Mouse (Mus musculus) cortical plate, adult 2 months (tissue): ENCODE measurements at regions not wholly inside any gene's neighbourhood (a gene's known extent, or its start where the extent isn't known, plus 50 kb on each side); places are given as distances from the start of the nearest gene placed in this dataset.

Experiments
- CTCF ChIP-seq: fragments of 200-500 bp; IDR thresholded peaks from 2 replicates; pipeline ENCODE4 v1.5.1; 2011; ENCODE audit warnings: mild to moderate bottlenecking, control low read depth, low read length; ENCODE audit not compliant: insufficient read depth; ENCODE audit errors: extremely low read depth
- POLR2A ChIP-seq: fragments of 200-500 bp; IDR thresholded peaks from 2 replicates; pipeline ENCODE4 v1.6.1; 2011; ENCODE audit warnings: mild to moderate bottlenecking, low read length, control low read depth; ENCODE audit not compliant: insufficient read depth; ENCODE audit errors: extremely low read depth

DNA sequence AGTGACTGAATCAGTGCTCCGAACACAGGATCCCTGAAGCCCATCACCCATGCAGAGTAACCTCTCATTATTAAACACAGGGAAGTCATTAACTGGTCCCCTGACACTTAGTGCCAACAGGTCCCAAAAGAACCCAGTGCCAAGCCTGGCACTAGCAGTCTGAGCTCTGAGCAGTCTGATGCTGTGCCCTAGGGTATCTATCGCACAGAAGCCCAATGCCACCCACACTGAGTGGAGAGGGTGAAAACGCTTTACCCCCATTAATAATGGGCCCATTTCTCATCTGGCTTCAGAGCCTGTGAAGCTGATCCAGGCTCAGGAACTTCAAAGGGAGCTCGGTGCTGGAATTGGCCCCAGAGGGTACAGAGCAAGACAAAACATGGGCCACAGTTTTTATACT lies 272.8 kb downstream of the Mycn start:
- TF ChIP-seq POLR2A = no peak
- TF ChIP-seq CTCF = no peak
